Mouse (Mus musculus) lung, embryonic 14.5 days (tissue): ENCODE results near the gene Pmp22. TPM values are rescaled to one million over a fixed set of nuclear protein-coding genes. Genes with fewer than 3 reads are reported as not detected.

ENCODE experiments used
- ATAC-seq: fragments of 200-750 bp; cut with Nextera tagmentation; 2 replicates; pipeline ENCODE4 v1.8.0; 2017; ENCODE audit warnings: mild to moderate bottlenecking, moderate TSS enrichment, moderate library complexity; ENCODE audit not compliant: insufficient read depth
- DNase-seq: peaks from one replicate; pipeline ENCODE4 v3.0.0-alpha.2; 2015
- H3K27ac ChIP-seq: fragments of 300-500 bp; sonication (generic); 2 replicates; pipeline ENCODE4 v1.5.1; 2014; ENCODE audit warnings: low read depth, mild to moderate bottlenecking, moderate library complexity
- H3K27me3 ChIP-seq: fragments of 300-500 bp; sonication (generic); 2 replicates; pipeline ENCODE4 v1.6.1; 2014; ENCODE audit warnings: low read length, control low read depth; ENCODE audit not compliant: insufficient read depth
- H3K36me3 ChIP-seq: fragments of 300-500 bp; sonication (generic); 2 replicates; pipeline ENCODE4 v1.6.1; 2014; ENCODE audit warnings: control low read depth; ENCODE audit not compliant: insufficient read depth
- H3K4me1 ChIP-seq: fragments of 300-500 bp; sonication (generic); 2 replicates; pipeline ENCODE4 v1.6.1; 2014; ENCODE audit warnings: antibody characterized with exemption, control low read depth; ENCODE audit not compliant: insufficient read depth
- H3K4me2 ChIP-seq: fragments of 300-500 bp; sonication (generic); 2 replicates; pipeline ENCODE4 v1.6.1; 2014; ENCODE audit warnings: mild to moderate bottlenecking
- H3K4me3 ChIP-seq: fragments of 300-500 bp; sonication (generic); 2 replicates; pipeline ENCODE4 v1.5.1; 2014; ENCODE audit warnings: low read depth, low read length
- H3K9ac ChIP-seq: fragments of 300-500 bp; sonication (generic); 2 replicates; pipeline ENCODE4 v1.6.1; 2014
- H3K9me3 ChIP-seq: fragments of 300-500 bp; sonication (generic); 2 replicates; pipeline ENCODE4 v1.6.1; 2016; ENCODE audit warnings: low read depth, low read length, control low read depth
- CTCF ChIP-seq: IDR thresholded peaks from 2 replicates; pipeline ENCODE4 v1.5.1; 2016; ENCODE audit warnings: antibody characterized with exemption, low read depth
- WGBS: fragments of 180-500 bp; shearing (Covaris S2); extraction: QIAGEN DNeasy Blood & Tissue Kit; methylation state at CpG from one replicate; pipeline ENCODE4 v1.1.7; 2014; 5-methylcytosine and 5-hydroxymethylcytosine counted together
- polyA plus RNA-seq: library from polyadenylated mRNA; unstranded; fragments of >200 nt; fragmentation: Nextera tagmentation; extraction: Ambion mirVana; gene quantifications from 2 replicates; pipeline ENCODE4 v1.2.1, GENCODE M21; 2014

The Pmp22 gene
- polyA plus RNA-seq, 1 experiment from 2014 or later, result 223 TPM

DNA sequence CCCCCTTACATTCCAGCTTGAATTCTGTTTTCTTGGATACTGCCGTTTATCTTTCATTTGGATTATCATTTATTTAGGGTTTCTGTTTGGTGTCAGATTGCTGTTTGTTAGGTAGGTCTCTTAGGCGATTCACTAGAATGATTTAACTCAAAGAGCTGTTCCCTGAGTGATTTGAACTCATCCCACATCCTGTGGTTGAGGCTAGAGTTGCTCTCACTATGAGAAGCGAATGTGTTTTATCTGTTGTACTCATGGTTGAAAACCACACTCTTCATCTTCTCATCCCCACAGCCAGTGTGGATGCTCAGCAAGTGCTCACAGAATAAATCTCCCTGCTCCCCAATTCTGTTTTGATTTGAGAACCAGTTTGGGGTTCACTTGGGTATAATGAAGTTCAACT lies 19.5 kb downstream of the Pmp22 start:
- no peak overlapping the region for H3K27ac ChIP-seq
- WGBS, result 74% methylated on average over 3 of the region's 3 CpGs
- H3K4me2 ChIP-seq, result no peak overlapping the region
- H3K9me3 ChIP-seq, result no peaks in the 10 kb centered on the region
- DNase-seq, result no peak
- ATAC-seq, result no peak
- H3K27me3 ChIP-seq, result no peaks in the 10 kb centered on the region
- H3K4me3 ChIP-seq, result no peak overlapping the region
- TF ChIP-seq CTCF, result no peak
- H3K36me3 ChIP-seq, result peaks cover 64% of the 10 kb centered on the region
- no peaks in the 10 kb centered on the region for H3K4me1 ChIP-seq
- H3K9ac ChIP-seq, result no peak overlapping the region

DNA sequence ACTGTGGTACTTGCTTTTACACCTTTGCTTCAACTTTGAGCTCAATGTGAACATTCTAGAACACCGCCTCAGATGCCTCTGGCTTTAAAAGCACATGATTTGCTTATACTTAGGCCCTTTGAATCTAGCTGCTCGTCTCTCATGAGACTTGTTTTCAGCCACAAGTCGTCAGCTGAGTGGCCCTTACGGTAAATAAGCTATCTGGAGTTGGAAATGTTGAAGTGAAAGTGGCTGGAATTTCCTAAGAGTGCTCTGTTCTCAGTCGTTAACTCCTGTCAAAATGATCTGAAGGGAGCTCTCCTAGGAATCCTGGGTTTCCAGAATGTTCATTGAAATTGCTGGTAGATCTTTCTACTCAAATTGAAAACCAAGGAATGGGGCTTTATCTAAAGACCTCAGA lies 23.1 kb downstream of the Pmp22 start:
- H3K9ac ChIP-seq, result no peak overlapping the region
- H3K4me3 ChIP-seq, result no peak overlapping the region
- WGBS, result 69% methylated on average over 5 of the region's 5 CpGs
- H3K9me3 ChIP-seq, result no peaks in the 10 kb centered on the region
- H3K27me3 ChIP-seq, result no peaks in the 10 kb centered on the region
- peaks cover 74% of the 10 kb centered on the region for H3K36me3 ChIP-seq
- DNase-seq (no peak), ATAC-seq (no peak)
- H3K27ac ChIP-seq, result no peak overlapping the region
- H3K4me2 ChIP-seq, result no peak overlapping the region
- H3K4me1 ChIP-seq, result no peaks in the 10 kb centered on the region
- no peak for TF ChIP-seq CTCF

DNA sequence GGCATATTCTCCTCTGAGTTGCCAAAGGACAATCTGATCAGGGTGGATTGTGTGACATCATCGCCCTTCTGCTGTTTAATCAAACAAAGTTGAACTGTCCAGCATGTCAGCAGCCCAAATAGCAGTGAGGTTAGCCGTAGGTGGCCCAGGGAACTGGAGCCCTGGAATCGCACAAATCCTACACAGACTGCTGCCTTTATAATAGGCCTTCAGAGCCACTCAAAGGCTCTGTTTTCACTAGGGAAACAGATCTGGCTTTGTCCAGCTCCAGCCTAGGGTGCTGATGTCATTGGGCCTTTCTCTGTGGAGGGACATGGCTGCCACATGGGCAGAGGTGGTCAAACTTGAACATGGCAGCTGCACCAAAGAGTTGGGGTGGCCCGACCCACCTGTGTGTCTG lies 28.3 kb downstream of the Pmp22 start:
- peaks cover 76% of the 10 kb centered on the region for H3K36me3 ChIP-seq
- TF ChIP-seq CTCF, result no peak
- ATAC-seq (no peak), DNase-seq (no peak)
- H3K27ac ChIP-seq, result no peak overlapping the region
- no peak overlapping the region for H3K4me2 ChIP-seq
- H3K9ac ChIP-seq, result no peak overlapping the region
- H3K9me3 ChIP-seq, result no peaks in the 10 kb centered on the region
- no peak overlapping the region for H3K4me3 ChIP-seq
- H3K27me3 ChIP-seq, result no peaks in the 10 kb centered on the region
- 80% methylated on average over 4 of the region's 4 CpGs for WGBS
- H3K4me1 ChIP-seq, result no peaks in the 10 kb centered on the region

DNA sequence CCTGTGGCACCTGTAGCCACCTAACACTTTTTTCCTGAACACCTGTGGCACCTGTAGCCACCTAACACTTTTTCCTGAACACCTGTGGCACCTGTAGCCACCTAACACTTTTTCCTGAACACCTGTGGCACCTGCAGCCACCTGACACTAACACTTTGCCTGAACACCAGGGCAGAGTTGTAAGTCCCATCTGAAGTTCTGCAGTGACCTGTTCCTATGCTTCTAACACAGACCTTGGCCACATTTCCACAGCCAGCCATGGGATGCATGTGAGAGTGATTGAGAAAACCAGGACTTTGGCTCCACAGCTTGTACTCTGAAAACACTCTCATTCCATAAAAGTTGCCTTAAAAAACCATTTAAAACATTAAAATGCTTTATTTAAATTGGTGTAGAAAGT lies 32.1 kb downstream of the Pmp22 start:
- DNase-seq (no peak), ATAC-seq (no peak)
- no peaks in the 10 kb centered on the region for H3K4me1 ChIP-seq
- H3K9ac ChIP-seq, result no peak overlapping the region
- peaks cover 38% of the 10 kb centered on the region for H3K36me3 ChIP-seq
- H3K27me3 ChIP-seq, result no peaks in the 10 kb centered on the region
- H3K4me3 ChIP-seq, result no peak overlapping the region
- no peak overlapping the region for H3K27ac ChIP-seq
- H3K4me2 ChIP-seq, result no peak overlapping the region
- TF ChIP-seq CTCF, result no peak
- no peaks in the 10 kb centered on the region for H3K9me3 ChIP-seq

DNA sequence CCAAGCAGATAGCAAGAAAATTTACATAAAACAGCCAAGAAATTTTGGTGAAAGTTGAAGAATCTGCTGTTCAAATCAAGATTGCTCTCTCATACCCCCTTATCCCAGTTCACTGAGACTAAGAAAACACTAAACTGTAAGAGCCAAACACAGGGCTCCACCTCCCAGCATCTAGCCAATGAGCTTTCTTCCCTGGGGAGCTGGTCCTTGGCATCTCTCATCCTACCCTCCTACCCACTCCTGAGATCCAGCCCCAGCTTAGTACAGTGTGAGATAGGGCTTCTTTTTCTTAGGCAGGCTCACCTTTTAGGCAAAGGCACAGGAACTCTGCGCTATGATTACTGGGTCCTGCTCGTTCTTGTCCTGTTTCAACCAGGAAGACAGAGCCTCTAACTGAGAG lies 34.0 kb downstream of the Pmp22 start:
- H3K4me1 ChIP-seq, result no peaks in the 10 kb centered on the region
- no peak overlapping the region for H3K27ac ChIP-seq
- no peak for TF ChIP-seq CTCF

DNA sequence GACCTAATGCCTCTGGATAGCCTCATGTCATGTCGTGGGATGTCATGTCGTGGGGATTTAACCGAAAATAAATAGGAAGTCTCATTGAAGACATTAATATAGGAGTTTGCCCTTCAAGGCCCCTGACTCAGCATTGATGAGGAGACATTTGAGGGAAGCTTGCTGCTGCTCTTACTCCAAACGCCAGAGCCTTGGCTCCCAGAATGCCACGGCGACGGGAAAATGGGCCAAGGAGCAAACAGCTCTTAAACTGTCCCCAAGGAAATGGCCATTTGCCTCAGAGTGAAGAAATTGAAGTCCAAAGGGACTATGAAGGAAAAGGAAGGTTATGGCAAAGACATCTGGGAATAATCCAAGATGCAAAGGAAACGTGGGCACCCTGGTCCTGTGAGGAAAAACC lies 34.8 kb downstream of the Pmp22 start:
- TF ChIP-seq CTCF, result no peak
- H3K36me3 ChIP-seq, result peaks cover 16% of the 10 kb centered on the region
- no peak overlapping the region for H3K4me3 ChIP-seq
- peaks cover 7% of the 10 kb centered on the region for H3K4me1 ChIP-seq
- H3K4me2 ChIP-seq, result no peak overlapping the region
- H3K27me3 ChIP-seq, result no peaks in the 10 kb centered on the region
- 67% methylated on average over 8 of the region's 8 CpGs for WGBS
- H3K9me3 ChIP-seq, result no peaks in the 10 kb centered on the region
- no peak overlapping the region for H3K27ac ChIP-seq
- no peak for ATAC-seq
- peak; percentile 52 for DNase-seq
- no peak overlapping the region for H3K9ac ChIP-seq

More for the DNA sequence above, 34.0 kb downstream of the Pmp22 start:
- DNase-seq (no peak), ATAC-seq (no peak)
- H3K4me2 ChIP-seq, result no peak overlapping the region
- H3K9me3 ChIP-seq, result no peaks in the 10 kb centered on the region
- H3K9ac ChIP-seq, result no peak overlapping the region
- WGBS, result 70% methylated on average over 2 of the region's 2 CpGs
- H3K27me3 ChIP-seq, result no peaks in the 10 kb centered on the region
- peaks cover 22% of the 10 kb centered on the region for H3K36me3 ChIP-seq
- H3K4me3 ChIP-seq, result no peak overlapping the region

DNA sequence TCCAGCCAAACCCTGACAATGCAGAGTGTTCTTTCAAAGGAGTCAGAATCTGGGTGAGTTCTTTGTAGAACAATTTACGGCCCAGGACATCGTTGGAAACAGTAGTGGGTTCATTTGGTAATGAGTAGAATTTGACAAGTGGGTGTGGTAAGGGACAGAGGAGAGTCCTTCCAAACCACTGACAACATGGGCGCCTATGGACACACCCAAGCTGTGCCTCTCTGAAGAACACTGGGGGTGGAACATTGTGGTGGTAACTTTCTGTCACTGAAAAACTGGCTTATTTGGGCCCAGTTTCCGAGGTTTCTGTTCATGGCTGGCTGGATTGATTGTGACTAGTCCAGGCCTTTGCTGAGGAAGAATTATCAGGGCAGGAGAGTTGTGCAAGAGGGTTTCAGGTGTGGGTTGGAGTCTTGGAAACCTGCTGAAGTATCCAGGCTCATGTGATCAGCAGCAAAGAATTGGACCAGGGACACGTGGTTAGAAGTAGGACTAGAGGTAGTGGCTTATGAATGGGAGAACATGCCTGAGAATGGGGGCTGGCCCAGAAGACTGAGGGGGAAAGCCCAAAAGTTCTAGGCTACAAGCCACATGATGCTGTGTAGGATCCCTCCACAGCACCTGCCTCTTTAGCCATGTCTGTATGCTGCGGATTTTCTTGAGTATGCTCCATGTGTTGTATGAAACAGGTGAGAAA lies 35.4 kb downstream of the Pmp22 start:
- WGBS, result 81% methylated on average over 6 of the region's 6 CpGs
- peaks cover 13% of the 10 kb centered on the region for H3K4me1 ChIP-seq
- H3K27me3 ChIP-seq, result no peaks in the 10 kb centered on the region
- no peak overlapping the region for H3K4me3 ChIP-seq
- H3K4me2 ChIP-seq, result no peak overlapping the region
- H3K9ac ChIP-seq, result no peak overlapping the region
- H3K36me3 ChIP-seq, result peaks cover 11% of the 10 kb centered on the region; the same call in 1 of the 2 replicates
- TF ChIP-seq CTCF, result no peak
- ATAC-seq, result no peak
- H3K9me3 ChIP-seq, result no peaks in the 10 kb centered on the region
- H3K27ac ChIP-seq, result no peak overlapping the region
- no peak for DNase-seq
